Mouse (Mus musculus) forebrain, embryonic 10.5 days (tissue): ENCODE results near the gene Wdtc1. TPM values are rescaled to one million over a fixed set of nuclear protein-coding genes. Genes with fewer than 3 reads are reported as not detected.
A peak's percentile ranks its signal among the peaks of the same experiment; 100 is the strongest.

Experiments used
- DNase-seq: peaks from one replicate; pipeline ENCODE4 v3.0.0-alpha.2; 2017; ENCODE audit warnings: low spot score; ENCODE audit errors: extremely low spot score
- H3K27ac ChIP-seq: fragments of 300-500 bp; sonication (generic); 2 replicates; pipeline ENCODE4 v1.5.1; 2016; ENCODE audit warnings: mild to moderate bottlenecking
- H3K27me3 ChIP-seq: fragments of 300-500 bp; sonication (generic); 2 replicates; pipeline ENCODE4 v1.6.1; 2016; ENCODE audit warnings: mild to moderate bottlenecking; ENCODE audit not compliant: poor library complexity, severe bottlenecking
- H3K36me3 ChIP-seq: fragments of 300-500 bp; sonication (generic); replicated peaks from 2 replicates; pipeline ENCODE4 v1.6.1; 2016; ENCODE audit warnings: mild to moderate bottlenecking, moderate library complexity
- H3K4me1 ChIP-seq: fragments of 300-500 bp; sonication (generic); 2 replicates; pipeline ENCODE4 v1.6.1; 2016
- H3K4me3 ChIP-seq: fragments of 300-500 bp; sonication (generic); 2 replicates; pipeline ENCODE4 v1.5.1; 2016; ENCODE audit warnings: mild to moderate bottlenecking, moderate library complexity
- H3K9me3 ChIP-seq: fragments of 300-500 bp; sonication (generic); 2 replicates; pipeline ENCODE4 v1.6.1; 2016; ENCODE audit warnings: mild to moderate bottlenecking, moderate library complexity
- WGBS: fragments of 180-500 bp; shearing (Covaris S2); methylation state at CpG from one replicate; pipeline ENCODE4 v1.1.7; 2016; 5-methylcytosine and 5-hydroxymethylcytosine counted together
- polyA plus RNA-seq: library from polyadenylated mRNA; unstranded; fragments of >200 nt; fragmentation: Nextera tagmentation; extraction: Ambion mirVana; gene quantifications from 2 replicates; pipeline ENCODE4 v1.2.1, GENCODE M21; 2016

Gene Wdtc1
- polyA plus RNA-seq, 1 experiment from 2014 or later: 17.0 TPM

GRCm38 (mm10) chr4:133388781-133389552 lies 35.7 kb upstream of the Wdtc1 start:
- 0 out of 2 replicates have a peak, but pooled peaks cover 8% of the 10 kb centered on the region for H3K36me3 ChIP-seq
- H3K4me3 ChIP-seq: no peak overlapping the region
- 93% methylated on average over 16 of the region's 16 CpGs for WGBS
- H3K9me3 ChIP-seq: no peaks in the 10 kb centered on the region
- DNase-seq: no peak
- no peak overlapping the region for H3K27ac ChIP-seq
- no peaks in the 10 kb centered on the region for H3K27me3 ChIP-seq
- H3K4me1 ChIP-seq: peaks cover 22% of the 10 kb centered on the region

DNA sequence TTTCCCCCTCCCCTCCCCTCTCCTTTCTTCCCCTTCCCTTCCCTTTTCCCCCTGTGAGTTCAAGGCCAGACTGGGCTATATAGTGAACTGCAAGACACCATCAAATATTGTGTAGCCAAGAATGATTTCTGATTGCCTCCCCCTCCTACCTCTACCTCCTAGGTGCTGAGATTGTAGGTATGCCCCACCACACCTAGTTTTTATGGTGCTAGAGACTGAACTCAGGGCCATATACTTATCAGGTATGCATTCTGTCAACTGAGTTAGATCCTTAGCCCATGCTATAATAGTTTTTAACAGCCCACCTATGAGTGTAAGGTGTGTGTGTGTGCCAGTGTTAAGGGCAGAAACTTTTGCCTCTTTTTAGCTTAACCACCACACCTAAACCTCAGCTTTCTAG lies 33.8 kb upstream of the Wdtc1 start:
- no peaks in the 10 kb centered on the region for H3K9me3 ChIP-seq
- H3K27me3 ChIP-seq: no peaks in the 10 kb centered on the region
- peaks cover 14% of the 10 kb centered on the region for H3K36me3 ChIP-seq
- H3K27ac ChIP-seq: no peak overlapping the region
- H3K4me3 ChIP-seq: no peak overlapping the region
- no peak for DNase-seq
- H3K4me1 ChIP-seq: peaks cover 22% of the 10 kb centered on the region

GRCm38 (mm10) chr4:133386061-133386797 lies 32.9 kb upstream of the Wdtc1 start:
- 79% methylated on average over 7 of the region's 7 CpGs for WGBS
- Histone ChIP-seq H3K27me3 (no peaks in the 10 kb centered on the region), H3K36me3 (peaks cover 22% of the 10 kb centered on the region), H3K27ac (no peak overlapping the region), H3K4me1 (peaks cover 17% of the 10 kb centered on the region), H3K9me3 (no peaks in the 10 kb centered on the region), H3K4me3 (no peak overlapping the region)
- DNase-seq: no peak

DNA sequence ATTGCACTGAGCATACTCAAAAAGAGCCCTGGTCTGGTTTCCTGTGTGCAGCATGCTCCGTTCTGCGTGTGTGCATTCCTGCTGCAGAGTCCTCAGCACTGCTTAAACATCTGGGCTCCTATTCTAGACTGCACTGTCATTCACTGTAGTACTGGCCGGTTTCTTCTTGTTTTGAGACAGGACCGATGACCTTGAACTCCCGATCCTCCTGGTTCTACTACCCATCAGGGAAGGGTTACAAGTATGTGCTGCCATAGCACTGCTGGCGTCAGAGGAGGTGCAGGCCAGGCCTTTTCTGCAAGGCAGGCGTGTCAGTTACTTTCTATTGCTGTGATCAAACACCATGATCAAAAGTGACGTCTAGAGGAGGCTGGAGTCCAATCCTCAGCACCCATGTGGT lies 27.9 kb upstream of the Wdtc1 start:
- 83% methylated on average over 8 of the region's 8 CpGs for WGBS
- Histone ChIP-seq H3K27me3 (no peaks in the 10 kb centered on the region), H3K36me3 (peaks cover 23% of the 10 kb centered on the region), H3K4me3 (no peak overlapping the region), H3K9me3 (no peaks in the 10 kb centered on the region), H3K27ac (no peak overlapping the region), H3K4me1 (peaks cover 52% of the 10 kb centered on the region)
- DNase-seq: no peak

- Histone ChIP-seq H3K4me3 (no peak overlapping the region), H3K27ac (0 out of 2 replicates have a peak overlapping the region, but pooled peaks have one; percentile 8), H3K9me3 (no peaks in the 10 kb centered on the region), H3K4me1 (peaks cover 58% of the 10 kb centered on the region), H3K27me3 (no peaks in the 10 kb centered on the region), H3K36me3 (peaks cover 21% of the 10 kb centered on the region)
- 62% methylated on average over 6 of the region's 6 CpGs for WGBS
- no peak for DNase-seq
Measured at GRCm38 (mm10) chr4:133380532-133380931, 27.3 kb upstream of the Wdtc1 start.

GRCm38 (mm10) chr4:133379861-133380260 lies 26.6 kb upstream of the Wdtc1 start:
- DNase-seq: no peak
- WGBS: 74% methylated on average over 3 of the region's 3 CpGs
- Histone ChIP-seq H3K36me3 (peaks cover 24% of the 10 kb centered on the region), H3K4me3 (no peak overlapping the region), H3K9me3 (no peaks in the 10 kb centered on the region), H3K27ac (peak overlapping the region; percentile 53; the same call in 1 of the 2 replicates), H3K4me1 (peaks cover 64% of the 10 kb centered on the region), H3K27me3 (no peaks in the 10 kb centered on the region)

DNA sequence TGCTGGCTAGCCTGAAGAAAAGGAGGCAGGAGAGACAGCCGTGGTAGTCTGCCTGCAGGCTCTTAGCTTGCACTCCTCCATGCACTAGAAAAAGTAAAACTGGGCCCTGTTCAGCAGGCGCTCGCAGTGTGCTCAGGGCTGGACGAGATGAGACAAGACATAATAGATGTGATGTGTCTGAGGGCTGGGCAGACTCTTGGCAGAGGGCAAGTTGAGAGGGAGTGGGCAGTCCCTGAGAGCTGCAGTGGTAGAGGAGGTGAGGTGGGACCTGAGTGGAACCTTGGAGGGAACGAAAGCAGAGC lies 25.7 kb upstream of the Wdtc1 start:
- Histone ChIP-seq H3K36me3 (peaks cover 25% of the 10 kb centered on the region), H3K27ac (peak overlapping the region; percentile 79), H3K27me3 (no peaks in the 10 kb centered on the region), H3K4me3 (no peak overlapping the region), H3K4me1 (peaks cover 64% of the 10 kb centered on the region), H3K9me3 (no peaks in the 10 kb centered on the region)
- DNase-seq: no peak
- 37% methylated on average over 5 of the region's 5 CpGs for WGBS

DNA sequence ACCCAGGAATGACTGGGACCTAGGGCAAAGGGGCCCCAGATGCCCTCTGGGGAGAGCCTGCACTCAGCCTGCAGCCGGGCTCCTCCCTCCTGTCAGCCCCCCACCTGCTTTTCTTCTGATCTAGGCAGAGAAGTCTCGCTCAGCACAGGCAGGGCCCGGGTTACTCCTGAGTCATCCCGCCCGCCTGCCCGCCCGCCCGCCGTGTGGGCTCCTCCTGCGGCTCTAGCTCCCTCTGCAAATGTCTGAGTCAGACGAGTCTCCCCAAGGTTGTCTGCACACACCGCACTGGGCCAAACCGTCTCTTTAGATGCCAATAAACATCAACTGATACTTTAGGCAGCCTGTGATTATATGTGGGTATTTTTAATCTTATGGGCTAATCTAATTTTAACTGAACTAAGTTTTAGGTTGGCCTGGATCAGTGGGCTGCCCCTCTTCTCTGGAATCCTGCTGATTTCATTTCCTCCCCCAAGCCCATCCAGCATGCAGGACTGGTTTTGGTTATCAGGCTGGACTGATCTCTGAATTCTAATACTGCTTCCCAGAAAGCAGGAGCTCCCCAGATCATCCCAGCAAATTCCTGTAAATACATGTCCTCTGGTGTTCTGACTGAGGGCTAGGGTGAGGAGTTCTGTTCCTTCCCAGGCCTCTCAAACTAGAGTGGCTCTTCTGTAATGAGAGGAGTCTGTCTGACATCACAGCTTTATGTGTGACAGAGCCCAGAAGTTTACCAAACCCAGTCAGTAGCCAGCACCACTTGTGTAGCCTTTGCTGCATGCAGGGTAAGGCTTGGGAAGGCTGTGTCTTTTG lies 25.2 kb upstream of the Wdtc1 start:
- DNase-seq: peak; percentile 45
- no peaks in the 10 kb centered on the region for H3K9me3 ChIP-seq

DNA sequence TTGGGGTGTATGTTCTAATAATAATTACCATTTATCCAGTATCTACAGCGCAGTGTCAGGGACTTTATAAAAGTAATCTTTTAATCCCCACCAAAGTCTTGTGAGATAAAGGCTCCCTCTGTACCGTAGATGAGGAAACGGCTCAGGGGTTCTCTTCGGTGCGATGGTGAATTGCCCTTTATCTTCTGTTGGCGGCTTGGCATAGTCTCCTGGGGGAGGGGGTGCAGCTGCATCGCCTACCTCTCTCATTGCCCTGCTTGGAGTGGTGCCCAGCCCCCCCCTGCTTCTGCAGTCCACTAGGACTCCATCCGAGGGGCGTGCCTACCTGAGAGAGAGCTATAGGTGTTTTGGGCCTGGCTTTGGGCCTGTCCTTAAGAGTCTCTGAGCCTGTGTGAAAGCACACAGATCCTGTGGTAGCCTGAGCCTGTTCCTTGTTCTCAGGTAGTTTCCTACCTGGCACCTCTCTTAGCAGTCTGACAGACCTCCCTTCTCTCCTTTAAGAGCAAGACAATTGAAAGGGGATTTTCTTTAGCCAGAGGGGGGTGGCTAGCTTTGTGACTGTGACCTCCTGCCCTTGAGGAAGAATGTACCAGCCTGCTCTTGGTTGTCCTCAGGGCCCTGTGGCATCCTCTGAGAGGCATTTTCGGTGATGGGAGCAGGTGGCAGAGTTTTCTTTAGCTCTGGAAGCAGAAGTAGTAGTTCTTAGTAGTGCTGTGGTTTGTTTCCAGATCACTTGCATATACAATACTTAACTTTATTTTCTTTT lies 22.7 kb upstream of the Wdtc1 start:
- Histone ChIP-seq H3K36me3 (peaks cover 12% of the 10 kb centered on the region), H3K4me1 (peaks cover 94% of the 10 kb centered on the region), H3K9me3 (no peaks in the 10 kb centered on the region), H3K27me3 (no peaks in the 10 kb centered on the region), H3K27ac (peak overlapping the region; percentile 60), H3K4me3 (no peak overlapping the region)
- 65% methylated on average over 10 of the region's 10 CpGs for WGBS
- DNase-seq: no peak

More for the DNA sequence above, 25.2 kb upstream of the Wdtc1 start:
- H3K27ac ChIP-seq: peak overlapping the region; percentile 79
- 7% methylated on average over 13 of the region's 13 CpGs for WGBS
- H3K4me1 ChIP-seq: peaks cover 69% of the 10 kb centered on the region
- H3K36me3 ChIP-seq: peaks cover 25% of the 10 kb centered on the region
- no peaks in the 10 kb centered on the region for H3K27me3 ChIP-seq
- H3K4me3 ChIP-seq: peak overlapping the region; percentile 27

- no peaks in the 10 kb centered on the region for H3K9me3 ChIP-seq
- H3K36me3 ChIP-seq: peaks cover 12% of the 10 kb centered on the region
- H3K27me3 ChIP-seq: no peaks in the 10 kb centered on the region
- H3K4me3 ChIP-seq: no peak overlapping the region
- 86% methylated on average over 4 of the region's 4 CpGs for WGBS
- no peak for DNase-seq
- no peak overlapping the region for H3K27ac ChIP-seq
- peaks cover 87% of the 10 kb centered on the region for H3K4me1 ChIP-seq
Measured at GRCm38 (mm10) chr4:133374011-133374410, 20.7 kb upstream of the Wdtc1 start.

DNA sequence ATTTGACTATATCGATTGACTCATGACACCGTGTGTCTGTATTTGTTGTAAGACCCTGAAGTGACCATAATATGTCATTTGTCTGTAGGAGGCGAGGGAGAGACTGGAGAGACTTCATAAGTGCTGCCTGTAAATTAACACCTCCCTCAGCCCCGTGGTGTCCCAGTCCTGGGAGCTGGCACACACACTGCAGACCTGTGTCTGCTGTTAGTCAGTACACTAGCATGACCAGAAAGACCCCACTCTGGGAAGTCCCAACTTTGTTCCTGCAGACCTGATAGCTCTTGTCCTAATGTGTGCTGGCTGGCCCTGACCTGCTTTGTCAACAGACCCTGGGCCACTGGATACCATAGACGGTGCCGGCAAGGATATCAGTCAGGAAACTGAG lies 19.0 kb upstream of the Wdtc1 start:
- Histone ChIP-seq H3K9me3 (no peaks in the 10 kb centered on the region), H3K4me3 (peak overlapping the region; percentile 75; the same call in 1 of the 2 replicates), H3K27ac (no peak overlapping the region), H3K36me3 (peaks cover 12% of the 10 kb centered on the region), H3K27me3 (no peaks in the 10 kb centered on the region), H3K4me1 (peaks cover 70% of the 10 kb centered on the region)
- no peak for DNase-seq
- WGBS: 86% methylated on average over 6 of the region's 6 CpGs

DNA sequence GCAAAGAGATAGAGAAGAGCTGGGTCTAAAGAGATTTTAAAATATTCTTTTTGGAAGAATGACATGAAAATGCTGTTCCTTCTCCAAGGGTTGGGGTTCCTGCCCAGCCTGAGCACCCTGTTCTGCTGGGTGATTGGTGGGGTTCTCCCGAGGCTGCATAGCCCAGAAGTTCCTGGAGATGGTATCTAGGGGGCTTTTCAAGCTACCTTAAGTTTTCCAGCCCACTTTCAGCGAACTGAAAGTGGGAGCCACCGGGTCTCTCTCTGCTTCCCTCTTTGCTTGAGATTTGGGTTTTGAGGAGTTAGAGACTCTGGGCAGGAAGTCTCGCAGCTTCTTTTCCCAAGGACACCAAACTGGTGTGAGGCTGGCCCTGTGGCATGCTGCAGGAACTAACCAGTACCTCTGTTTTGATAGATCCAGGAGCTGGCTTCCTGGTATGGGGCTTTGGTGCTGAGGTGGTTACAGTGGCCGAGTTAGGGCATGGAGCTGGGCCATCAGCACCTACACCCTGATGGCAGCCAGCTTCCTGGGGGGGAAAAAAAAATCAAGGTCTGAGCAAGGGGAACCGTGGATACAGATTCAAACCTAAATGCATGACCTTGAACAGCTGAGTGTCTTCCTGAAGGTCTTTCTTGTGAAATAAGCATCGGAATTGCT lies 18.5 kb upstream of the Wdtc1 start:
- Histone ChIP-seq H3K27me3 (no peaks in the 10 kb centered on the region), H3K9me3 (no peaks in the 10 kb centered on the region), H3K27ac (peak overlapping the region; percentile 13; the same call in 1 of the 2 replicates), H3K4me3 (peak overlapping the region; percentile 75), H3K36me3 (peaks cover 12% of the 10 kb centered on the region), H3K4me1 (peaks cover 64% of the 10 kb centered on the region)
- 89% methylated on average over 7 of the region's 7 CpGs for WGBS
- no peak for DNase-seq
